Mouse (Mus musculus) kidney, embryonic 16.5 days (tissue): ENCODE data around the gene Kalrn. TPM values are rescaled to one million over a fixed set of nuclear protein-coding genes. Genes with fewer than 3 reads are reported as not detected.

Source experiments
- ATAC-seq: fragments of 200-750 bp; cut with Nextera tagmentation; 2 replicates; pipeline ENCODE4 v1.8.0; 2017; ENCODE audit warnings: moderate TSS enrichment; ENCODE audit not compliant: low FRiP score, low TSS enrichment
- H3K27ac ChIP-seq: fragments of 300-500 bp; sonication (generic); 2 replicates; pipeline ENCODE4 v1.5.1; 2014; ENCODE audit warnings: low read length
- H3K27me3 ChIP-seq: fragments of 300-500 bp; sonication (generic); 2 replicates; pipeline ENCODE4 v1.6.1; 2014; ENCODE audit warnings: low read length, control low read depth, mixed read lengths; ENCODE audit not compliant: insufficient read depth
- H3K36me3 ChIP-seq: fragments of 300-500 bp; sonication (generic); 2 replicates; pipeline ENCODE4 v1.6.1; 2014; ENCODE audit warnings: low read length, control low read depth, mixed read lengths; ENCODE audit not compliant: insufficient read depth
- H3K4me1 ChIP-seq: fragments of 300-500 bp; sonication (generic); 2 replicates; pipeline ENCODE4 v1.6.1; 2014; ENCODE audit warnings: low read length, control low read depth, mixed read lengths; ENCODE audit not compliant: insufficient read depth
- H3K4me2 ChIP-seq: fragments of 300-500 bp; sonication (generic); replicated peaks from 2 replicates; pipeline ENCODE4 v1.6.1; 2014; ENCODE audit warnings: low read depth, low read length
- H3K4me3 ChIP-seq: fragments of 300-500 bp; sonication (generic); 2 replicates; pipeline ENCODE4 v1.5.1; 2014; ENCODE audit warnings: mild to moderate bottlenecking, low read length
- H3K9ac ChIP-seq: fragments of 300-500 bp; sonication (generic); replicated peaks from 2 replicates; pipeline ENCODE4 v1.6.1; 2014; ENCODE audit warnings: low read length
- H3K9me3 ChIP-seq: fragments of 300-500 bp; sonication (generic); 2 replicates; pipeline ENCODE4 v1.6.1; 2016; ENCODE audit warnings: low read length, control low read depth
- WGBS: fragments of 180-500 bp; shearing (Covaris S2); extraction: QIAGEN DNeasy Blood & Tissue Kit; methylation state at CpG from one replicate; pipeline ENCODE4 v1.1.7; 2014; 5-methylcytosine and 5-hydroxymethylcytosine counted together
- polyA plus RNA-seq: library from polyadenylated mRNA; unstranded; fragments of >200 nt; fragmentation: Nextera tagmentation; extraction: Ambion mirVana; gene quantifications from 2 replicates; pipeline ENCODE4 v1.2.1, GENCODE M21; 2015

The Kalrn gene
- polyA plus RNA-seq, 1 experiment from 2014 or later = 15.2 TPM

DNA sequence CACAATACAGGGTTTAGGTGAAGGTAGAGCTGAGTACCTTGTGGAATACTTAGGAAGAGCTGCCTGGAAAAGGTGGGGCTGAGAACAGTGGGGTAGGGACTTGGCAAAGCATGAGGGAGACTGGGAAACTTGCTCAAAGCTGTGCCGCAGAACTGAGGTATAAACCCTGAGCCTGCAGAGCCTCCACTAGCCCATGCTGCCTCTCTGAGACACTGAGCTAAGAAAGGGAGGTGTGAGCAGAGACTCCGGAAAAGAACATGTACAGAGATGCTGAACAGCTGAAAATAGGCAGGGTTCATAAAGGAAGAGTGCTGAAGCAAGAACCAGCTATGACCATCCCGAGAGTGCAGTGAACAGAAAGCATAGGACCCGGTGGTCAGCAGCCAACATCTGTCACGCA, 103.0 kb downstream of the Kalrn start:
- Histone ChIP-seq H3K4me2 (no peak overlapping the region), H3K27ac (no peak overlapping the region), H3K27me3 (no peaks in the 10 kb centered on the region), H3K9ac (no peak overlapping the region), H3K4me1 (peaks cover 59% of the 10 kb centered on the region), H3K4me3 (no peak overlapping the region), H3K9me3 (no peaks in the 10 kb centered on the region), H3K36me3 (no peaks in the 10 kb centered on the region)
- 62% methylated on average over 5 of the region's 5 CpGs for WGBS
- no peak for ATAC-seq

DNA sequence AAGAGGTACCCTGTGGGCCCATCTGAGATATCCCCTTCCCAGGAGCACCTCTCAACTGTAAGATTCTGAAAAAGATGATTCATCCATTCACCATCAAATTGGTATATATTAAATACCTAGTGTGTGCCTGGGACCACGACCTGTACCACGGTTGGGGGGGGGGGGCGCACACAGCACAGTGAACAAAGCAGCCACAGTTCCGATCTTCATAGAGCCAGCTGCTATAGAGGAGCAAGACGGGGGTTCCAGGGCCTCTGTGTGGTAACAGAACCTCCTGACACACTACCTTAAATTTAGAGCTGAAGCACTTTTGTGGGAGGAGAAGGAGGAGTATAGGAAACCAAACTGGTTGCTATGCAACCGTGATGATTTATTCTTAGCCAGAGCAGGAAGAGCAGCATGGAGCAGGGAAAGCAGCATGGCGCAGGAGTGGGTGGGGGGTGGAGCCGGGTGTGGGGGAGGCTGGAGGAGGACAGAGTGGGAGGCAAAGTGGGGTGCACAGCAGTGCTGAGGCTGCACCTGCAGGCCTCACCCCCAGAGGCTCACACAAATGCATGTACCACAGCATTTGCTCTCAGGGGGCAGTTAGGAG, 104.0 kb downstream of the Kalrn start:
- Histone ChIP-seq H3K27me3 (no peaks in the 10 kb centered on the region), H3K4me1 (peaks cover 59% of the 10 kb centered on the region), H3K4me2 (peak overlapping the region; percentile 31), H3K27ac (no peak overlapping the region), H3K9ac (no peak overlapping the region), H3K4me3 (no peak overlapping the region), H3K36me3 (no peaks in the 10 kb centered on the region), H3K9me3 (no peaks in the 10 kb centered on the region)
- 13% methylated on average over 8 of the region's 8 CpGs for WGBS
- peak; percentile 88 for ATAC-seq

DNA sequence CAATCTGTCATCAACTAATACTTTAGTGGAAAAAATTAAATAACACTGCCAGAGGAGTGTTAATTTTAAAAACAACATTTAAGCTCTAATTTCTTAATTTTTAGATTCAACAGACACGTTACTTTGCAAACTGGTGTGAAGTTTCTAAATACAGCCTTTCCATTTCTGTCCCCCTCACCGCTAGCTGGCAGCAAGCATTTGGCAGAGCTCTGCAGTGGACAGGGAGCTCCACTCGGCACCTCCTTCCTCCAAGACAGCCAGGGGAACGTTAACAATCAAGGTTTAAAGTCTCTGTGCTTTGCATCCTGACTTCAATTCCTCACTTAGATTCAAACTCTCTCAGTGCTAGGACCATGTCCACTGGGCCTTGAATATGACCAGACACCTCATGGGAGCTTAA, 106.7 kb downstream of the Kalrn start:
- Histone ChIP-seq H3K4me1 (peaks cover 38% of the 10 kb centered on the region), H3K9me3 (no peaks in the 10 kb centered on the region), H3K27me3 (no peaks in the 10 kb centered on the region), H3K27ac (no peak overlapping the region), H3K4me2 (no peak overlapping the region), H3K9ac (no peak overlapping the region), H3K4me3 (no peak overlapping the region), H3K36me3 (no peaks in the 10 kb centered on the region)
- ATAC-seq = no peak
- 39% methylated on average over 4 of the region's 4 CpGs for WGBS

DNA sequence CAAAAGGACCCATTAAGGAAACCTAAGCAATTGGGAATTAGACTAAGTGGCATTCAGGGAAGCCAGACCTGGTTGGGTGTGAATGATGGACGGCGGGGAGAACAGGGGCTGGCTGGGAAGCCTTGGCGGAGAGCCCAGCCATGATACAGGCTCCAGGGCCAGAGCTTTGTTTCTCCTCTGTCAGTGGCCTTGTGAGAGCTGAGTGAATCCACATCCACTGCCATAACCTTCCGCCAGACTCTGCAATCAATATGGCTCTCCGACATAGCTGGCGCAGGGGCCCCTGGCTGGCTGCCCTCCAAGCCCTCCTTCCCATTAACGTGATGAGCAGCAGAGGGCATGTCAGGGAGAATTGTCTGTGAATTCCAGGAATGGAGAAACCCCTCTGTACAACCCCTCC, 117.0 kb downstream of the Kalrn start:
- no peak overlapping the region for H3K4me2 ChIP-seq
- WGBS = 40% methylated on average over 7 of the region's 7 CpGs
- no peaks in the 10 kb centered on the region for H3K9me3 ChIP-seq
- no peak overlapping the region for H3K9ac ChIP-seq
- no peak overlapping the region for H3K27ac ChIP-seq
- H3K4me3 ChIP-seq = no peak overlapping the region
- H3K27me3 ChIP-seq = no peaks in the 10 kb centered on the region
- H3K36me3 ChIP-seq = no peaks in the 10 kb centered on the region
- H3K4me1 ChIP-seq = peaks cover 11% of the 10 kb centered on the region; the same call in 1 of the 2 replicates
- ATAC-seq = no peak

DNA sequence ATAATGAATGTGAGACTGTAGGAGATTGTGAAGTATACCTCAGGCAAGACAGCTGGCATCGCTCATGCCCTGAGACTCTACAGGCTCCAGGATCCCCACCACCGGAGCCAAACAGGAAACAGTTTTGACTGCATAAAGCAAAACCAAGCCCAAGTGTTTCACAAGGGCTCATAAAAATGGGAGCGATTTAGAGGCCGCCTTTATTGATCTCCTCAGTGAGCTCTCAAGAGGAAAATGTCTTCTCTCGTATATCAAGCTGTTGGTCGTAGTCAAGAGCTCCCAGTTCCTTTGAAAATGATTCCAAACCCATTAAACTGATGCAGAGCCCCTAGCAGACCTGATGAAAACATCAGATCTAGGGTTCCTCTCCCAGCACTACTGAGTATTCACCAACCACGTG, 127.7 kb downstream of the Kalrn start:
- WGBS = 19% methylated on average over 7 of the region's 7 CpGs
- no peak overlapping the region for H3K9ac ChIP-seq
- peak overlapping the region; percentile 67 for H3K27ac ChIP-seq
- H3K27me3 ChIP-seq = no peaks in the 10 kb centered on the region
- no peak overlapping the region for H3K4me3 ChIP-seq
- no peaks in the 10 kb centered on the region for H3K36me3 ChIP-seq
- H3K4me2 ChIP-seq = no peak overlapping the region
- H3K4me1 ChIP-seq = peaks cover 42% of the 10 kb centered on the region
- 0 out of 2 replicates have a peak, but pooled peaks have one; percentile 12 for ATAC-seq
- no peaks in the 10 kb centered on the region for H3K9me3 ChIP-seq

- H3K4me3 ChIP-seq = no peak overlapping the region
- no peaks in the 10 kb centered on the region for H3K36me3 ChIP-seq
- no peaks in the 10 kb centered on the region for H3K27me3 ChIP-seq
- WGBS = 43% methylated on average over 2 of the region's 2 CpGs
- no peak overlapping the region for H3K9ac ChIP-seq
- H3K9me3 ChIP-seq = no peaks in the 10 kb centered on the region
- no peak overlapping the region for H3K4me2 ChIP-seq
- ATAC-seq = no peak
- peak overlapping the region; percentile 86; the same call in 1 of the 2 replicates for H3K27ac ChIP-seq
- peaks cover 54% of the 10 kb centered on the region for H3K4me1 ChIP-seq
Observed at GRCm38 (mm10) chr16:34441704-34442103, 131.6 kb downstream of the Kalrn start.

DNA sequence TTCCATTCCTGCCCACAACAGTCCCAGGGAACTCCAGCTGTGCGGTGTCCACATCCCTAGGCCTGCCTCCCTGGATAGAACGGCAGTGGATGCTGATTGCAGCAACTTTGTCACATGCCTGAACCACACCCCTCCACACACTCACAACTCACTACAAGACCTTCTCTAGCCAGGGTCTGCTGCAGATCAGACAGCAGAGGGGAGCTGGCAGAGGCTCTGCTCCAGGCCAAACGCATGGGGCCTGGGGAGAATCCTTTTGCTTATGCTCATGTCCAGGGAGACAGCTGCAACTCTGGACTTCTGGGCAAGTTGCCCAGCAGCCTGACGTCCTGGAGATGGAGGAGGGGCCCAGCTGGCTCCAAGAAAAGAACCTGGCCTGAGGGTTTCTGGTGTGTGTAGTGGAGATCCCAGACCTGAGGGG, 132.3 kb downstream of the Kalrn start:
- H3K9ac ChIP-seq = no peak overlapping the region
- H3K4me1 ChIP-seq = peaks cover 48% of the 10 kb centered on the region
- H3K4me2 ChIP-seq = no peak overlapping the region
- no peaks in the 10 kb centered on the region for H3K27me3 ChIP-seq
- WGBS = 27% methylated on average over 4 of the region's 4 CpGs
- no peak overlapping the region for H3K4me3 ChIP-seq
- peak; percentile 90 for ATAC-seq
- H3K9me3 ChIP-seq = no peaks in the 10 kb centered on the region
- H3K27ac ChIP-seq = peak overlapping the region; percentile 86
- H3K36me3 ChIP-seq = no peaks in the 10 kb centered on the region

DNA sequence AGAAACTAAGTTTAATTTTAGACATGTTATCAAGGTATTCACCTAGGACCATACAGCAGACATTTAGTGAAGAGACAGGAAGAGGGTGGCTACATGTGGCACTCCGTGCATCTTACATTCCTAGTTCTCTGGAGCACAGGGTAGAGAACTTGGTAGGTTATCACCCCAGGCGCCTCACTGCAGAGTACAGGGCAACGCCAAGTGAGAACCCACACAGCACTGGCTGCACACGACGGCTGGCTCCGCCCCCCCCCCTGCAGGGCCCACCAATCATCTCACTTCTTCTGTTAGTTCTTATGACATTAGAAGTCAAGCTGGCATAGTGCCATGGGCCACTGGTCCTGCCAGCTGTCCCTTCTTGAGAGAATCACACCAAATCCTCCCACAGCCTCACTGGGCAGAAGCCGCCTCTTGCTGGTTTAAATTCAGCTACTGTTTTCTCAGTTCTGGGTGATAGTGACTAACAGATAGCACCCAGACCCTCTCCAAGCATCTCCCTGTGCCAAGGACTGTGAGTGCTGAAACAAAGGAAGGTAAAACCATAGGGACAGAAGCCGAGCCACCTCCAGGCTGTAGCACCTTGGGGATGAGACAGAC, 133.2 kb downstream of the Kalrn start:
- no peak for ATAC-seq
- Histone ChIP-seq H3K4me1 (peaks cover 40% of the 10 kb centered on the region), H3K4me3 (no peak overlapping the region), H3K4me2 (no peak overlapping the region), H3K9ac (no peak overlapping the region), H3K9me3 (no peaks in the 10 kb centered on the region), H3K36me3 (no peaks in the 10 kb centered on the region), H3K27me3 (no peaks in the 10 kb centered on the region), H3K27ac (peak overlapping the region; percentile 86)
- WGBS = 76% methylated on average over 8 of the region's 8 CpGs

DNA sequence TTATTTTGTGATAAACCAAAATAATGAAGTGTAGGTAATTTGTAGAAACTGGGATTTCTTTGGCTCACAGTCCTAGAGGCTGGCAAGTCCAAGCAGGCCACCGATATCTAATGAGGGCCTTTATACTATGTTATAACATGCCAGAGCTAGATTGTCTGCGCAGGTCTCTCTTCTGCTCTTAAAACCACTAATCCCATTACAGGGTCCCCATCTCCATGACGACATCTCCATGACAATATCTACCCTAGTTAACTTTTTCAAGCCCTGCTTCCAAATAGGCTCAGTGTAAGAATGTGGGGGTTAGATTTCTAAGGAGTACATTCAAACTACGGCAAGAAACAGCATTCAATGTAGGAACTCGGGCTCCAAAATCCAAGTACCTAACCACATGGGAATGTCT, 143.2 kb downstream of the Kalrn start:
- no peaks in the 10 kb centered on the region for H3K9me3 ChIP-seq
- no peaks in the 10 kb centered on the region for H3K4me1 ChIP-seq
- H3K27me3 ChIP-seq = no peaks in the 10 kb centered on the region
- WGBS = 89% methylated on average over 5 of the region's 5 CpGs
- no peak overlapping the region for H3K9ac ChIP-seq
- no peak overlapping the region for H3K4me3 ChIP-seq
- H3K27ac ChIP-seq = no peak overlapping the region
- no peaks in the 10 kb centered on the region for H3K36me3 ChIP-seq
- H3K4me2 ChIP-seq = no peak overlapping the region
- ATAC-seq = no peak

GRCm38 (mm10) chr16:34427654-34428053, 145.7 kb downstream of the Kalrn start:
- no peak for ATAC-seq
- no peaks in the 10 kb centered on the region for H3K9me3 ChIP-seq
- 52% methylated on average over 5 of the region's 5 CpGs for WGBS
- H3K27ac ChIP-seq = no peak overlapping the region
- no peaks in the 10 kb centered on the region for H3K27me3 ChIP-seq
- H3K36me3 ChIP-seq = no peaks in the 10 kb centered on the region
- no peak overlapping the region for H3K4me2 ChIP-seq
- no peak overlapping the region for H3K9ac ChIP-seq
- no peak overlapping the region for H3K4me3 ChIP-seq
- H3K4me1 ChIP-seq = no peaks in the 10 kb centered on the region
